Mouse (Mus musculus): ENCODE data around the gene Exosc9. TPM values are rescaled to one million over a fixed set of nuclear protein-coding genes. Genes with fewer than 3 reads are reported as not detected.

Gene Exosc9
- 30.0 and 36.6 TPM in 2 replicates for polyA plus RNA-seq (2015; fragmentation: Nextera tagmentation; extraction: Ambion mirVana)

DNA sequence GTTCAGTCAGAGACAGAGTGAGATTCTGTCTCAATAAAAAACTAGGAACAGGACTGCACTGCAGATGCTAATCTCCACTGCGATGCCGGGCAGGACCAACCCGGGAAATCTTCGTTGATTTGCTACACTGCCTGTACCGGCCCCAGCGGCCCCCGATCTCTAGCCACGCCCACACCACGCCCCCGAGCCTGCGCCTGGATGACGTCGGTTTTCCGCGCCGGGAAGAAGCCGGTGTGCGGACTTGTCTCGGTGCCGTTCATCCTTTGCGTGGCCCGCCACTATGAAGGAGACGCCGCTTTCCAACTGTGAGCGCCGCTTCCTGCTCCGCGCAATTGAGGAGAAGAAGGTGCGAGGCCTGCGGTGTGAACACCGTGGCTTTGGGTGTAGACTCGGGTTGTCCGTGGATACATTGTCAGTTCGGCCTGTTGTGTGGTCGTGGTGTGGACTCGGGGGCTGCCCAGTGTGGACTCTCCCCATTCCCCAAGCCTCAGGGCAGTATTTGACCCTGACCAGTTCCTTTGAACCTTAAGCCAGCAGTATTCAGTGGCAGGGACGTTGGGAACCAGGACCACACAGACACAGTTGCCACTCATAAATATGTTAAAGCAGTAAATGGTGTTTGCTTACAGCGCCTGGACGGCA, at the start of gene Exosc9:
Exosc9 (plus strand) TSS at position 201 of the 642 bp plus-strand sequence.
- H3K4me1 ChIP-seq (ENCODE audit: control insufficient read depth, low read depth, low read length), result peaks cover 10% of the 10 kb centered on the region
- peaks cover 18% of the 10 kb centered on the region for H3K36me3 ChIP-seq (ENCODE audit: control insufficient read depth, insufficient read depth)
- H3K9me3 ChIP-seq (replicated peaks; ENCODE audit: control insufficient read depth, low read length), result no peaks in the 10 kb centered on the region
- peak within 1 kb of the TSS; percentile 85 for H3K9ac ChIP-seq (ENCODE audit: low read depth, low read length)
- H3K4me2 ChIP-seq (ENCODE audit: low read depth, low read length), result peak within 1 kb of the TSS; percentile 91
- H3K4me3 ChIP-seq (ENCODE audit: low read depth, low read length), result peak within 1 kb of the TSS; percentile 93
- peak; percentile 97 for ATAC-seq (ENCODE audit: low read depth)
- H3K27ac ChIP-seq (ENCODE audit: low read length), result peak within 1 kb of the TSS; percentile 44; the same call in 1 of the 2 replicates
- WGBS (ENCODE audit: insufficient replicate concordance), result under 1% methylated on average over 39 of the region's 39 CpGs
- peaks cover 4% of the 10 kb centered on the region for H3K27me3 ChIP-seq (ENCODE audit: control insufficient read depth, insufficient read depth, low read depth, low read length)

DNA sequence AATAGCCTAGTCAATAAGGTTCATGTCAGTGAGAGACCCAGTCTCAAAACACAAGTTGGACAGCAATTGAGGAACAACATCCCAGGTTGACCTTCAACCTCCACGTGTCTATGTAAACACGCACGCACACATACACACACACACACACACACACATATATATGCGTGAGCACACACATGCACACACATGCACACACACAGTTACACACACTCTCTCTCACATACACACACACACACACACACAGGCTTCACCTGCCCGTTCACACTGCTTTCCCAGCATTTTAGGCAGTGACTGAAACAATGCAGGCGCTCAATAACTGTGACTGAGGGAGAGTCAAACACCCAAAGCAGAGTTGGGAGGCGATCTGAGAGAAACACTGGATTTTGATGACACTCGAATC, 47.1 kb upstream of the Exosc9 start:
- Histone ChIP-seq H3K36me3 (ENCODE audit: control insufficient read depth, insufficient read depth) (no peaks in the 10 kb centered on the region), H3K9ac (ENCODE audit: low read depth, low read length) (no peak overlapping the region), H3K9me3 (replicated peaks; ENCODE audit: control insufficient read depth, low read length) (no peaks in the 10 kb centered on the region), H3K27me3 (ENCODE audit: control insufficient read depth, insufficient read depth, low read depth, low read length) (no peaks in the 10 kb centered on the region), H3K27ac (ENCODE audit: low read length) (no peak overlapping the region), H3K4me3 (ENCODE audit: low read depth, low read length) (no peak overlapping the region), H3K4me1 (ENCODE audit: control insufficient read depth, low read depth, low read length) (no peaks in the 10 kb centered on the region), H3K4me2 (ENCODE audit: low read depth, low read length) (no peak overlapping the region)
- WGBS (ENCODE audit: insufficient replicate concordance), result 71% methylated on average over 8 of the region's 8 CpGs
- no peak for ATAC-seq (ENCODE audit: low read depth)

DNA sequence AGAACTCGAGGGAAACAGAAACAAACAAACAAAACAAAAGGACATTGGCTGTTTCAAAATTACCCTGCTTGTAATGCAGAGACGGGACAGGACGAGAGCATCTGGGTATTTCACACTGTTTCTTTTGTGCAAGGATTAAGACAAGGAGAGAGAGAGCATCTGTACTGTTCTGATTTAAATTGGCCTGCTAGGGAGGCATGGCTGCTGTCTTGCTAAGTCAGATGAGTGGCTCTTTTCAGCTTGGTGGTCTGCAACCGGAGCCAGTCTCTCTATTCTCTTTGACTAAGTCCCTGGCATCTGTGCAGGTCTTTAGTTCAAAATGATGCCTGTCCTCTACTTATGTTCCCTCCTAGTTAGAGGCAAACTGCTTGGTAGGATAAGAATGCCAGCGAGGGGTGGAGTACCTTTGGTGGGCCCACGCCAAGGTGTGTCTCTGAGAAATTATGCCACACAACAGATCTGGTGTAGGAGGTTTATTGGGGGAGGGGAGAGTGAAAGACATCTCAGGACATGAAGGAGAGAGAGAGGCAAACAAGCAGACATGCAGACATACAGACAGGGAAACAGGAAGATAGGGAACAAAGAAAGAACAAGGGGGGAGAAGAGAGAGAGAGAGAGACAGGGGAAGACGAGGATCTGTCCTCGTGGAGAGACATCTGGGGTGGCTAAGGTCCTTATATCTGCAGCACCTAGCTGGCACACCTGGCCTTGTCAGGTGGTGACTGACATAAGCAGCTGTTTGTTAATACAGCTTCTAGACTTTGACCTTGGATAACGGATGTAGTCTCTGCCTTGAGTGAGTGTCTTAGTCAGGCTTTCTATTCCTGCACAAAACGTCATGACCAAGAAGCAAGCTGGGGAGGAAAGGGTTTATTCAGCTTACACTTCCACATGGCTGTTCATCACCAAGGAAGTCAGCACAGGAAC, 46.3 kb upstream of the Exosc9 start:
- Histone ChIP-seq H3K36me3 (ENCODE audit: control insufficient read depth, insufficient read depth) (no peaks in the 10 kb centered on the region), H3K4me2 (ENCODE audit: low read depth, low read length) (no peak overlapping the region), H3K9me3 (replicated peaks; ENCODE audit: control insufficient read depth, low read length) (no peaks in the 10 kb centered on the region), H3K9ac (ENCODE audit: low read depth, low read length) (no peak overlapping the region), H3K27ac (ENCODE audit: low read length) (no peak overlapping the region), H3K4me1 (ENCODE audit: control insufficient read depth, low read depth, low read length) (no peaks in the 10 kb centered on the region), H3K27me3 (ENCODE audit: control insufficient read depth, insufficient read depth, low read depth, low read length) (no peaks in the 10 kb centered on the region), H3K4me3 (ENCODE audit: low read depth, low read length) (no peak overlapping the region)
- WGBS (ENCODE audit: insufficient replicate concordance), result 53% methylated on average over 10 of the region's 10 CpGs
- ATAC-seq (ENCODE audit: low read depth), result no peak

DNA sequence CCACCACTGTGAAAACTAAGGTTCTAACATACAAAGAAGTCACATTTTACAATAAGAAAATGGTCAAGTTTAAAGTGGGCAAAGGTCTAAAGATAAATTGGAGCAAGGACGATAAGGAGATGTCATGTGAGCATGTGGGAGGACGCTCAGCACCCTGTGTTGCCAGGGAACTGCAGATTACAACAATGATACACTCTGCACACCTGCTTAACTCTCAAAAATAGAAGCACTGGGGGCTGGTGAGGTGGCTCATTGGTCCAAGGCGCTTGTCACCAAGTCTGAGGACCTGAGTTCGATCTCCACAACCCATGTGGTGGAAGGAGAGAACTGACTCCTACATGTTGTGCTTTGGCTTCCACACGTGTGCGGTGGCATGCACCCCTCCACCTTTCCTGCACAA, 40.9 kb upstream of the Exosc9 start:
- Histone ChIP-seq H3K9me3 (replicated peaks; ENCODE audit: control insufficient read depth, low read length) (no peaks in the 10 kb centered on the region), H3K36me3 (ENCODE audit: control insufficient read depth, insufficient read depth) (no peaks in the 10 kb centered on the region), H3K4me1 (ENCODE audit: control insufficient read depth, low read depth, low read length) (no peaks in the 10 kb centered on the region), H3K27me3 (ENCODE audit: control insufficient read depth, insufficient read depth, low read depth, low read length) (no peaks in the 10 kb centered on the region), H3K4me2 (ENCODE audit: low read depth, low read length) (no peak overlapping the region), H3K9ac (ENCODE audit: low read depth, low read length) (no peak overlapping the region), H3K27ac (ENCODE audit: low read length) (no peak overlapping the region), H3K4me3 (ENCODE audit: low read depth, low read length) (no peak overlapping the region)
- no peak for ATAC-seq (ENCODE audit: low read depth)
- 68% methylated on average over 6 of the region's 6 CpGs for WGBS (ENCODE audit: insufficient replicate concordance)

DNA sequence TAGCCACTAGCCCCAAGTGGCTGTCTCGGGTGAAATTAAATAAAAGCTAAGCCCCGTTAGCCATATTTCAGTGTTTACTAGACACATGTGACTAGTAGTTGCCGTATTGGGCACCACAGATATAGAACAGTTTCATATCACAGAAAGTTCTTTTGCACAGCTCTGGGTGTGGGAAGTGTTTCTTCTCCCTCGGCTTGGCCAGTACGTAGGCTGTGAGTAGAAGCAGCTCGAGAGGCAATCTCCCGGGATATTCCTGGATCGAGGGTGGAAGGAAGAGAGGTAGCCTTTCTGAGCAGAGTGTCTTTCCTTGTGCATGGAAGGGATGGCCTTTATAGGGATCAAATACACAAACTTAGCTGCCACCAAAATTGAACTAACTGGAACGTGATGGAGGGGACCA, 36.2 kb upstream of the Exosc9 start:
- Histone ChIP-seq H3K36me3 (ENCODE audit: control insufficient read depth, insufficient read depth) (no peaks in the 10 kb centered on the region), H3K27me3 (ENCODE audit: control insufficient read depth, insufficient read depth, low read depth, low read length) (peaks cover 12% of the 10 kb centered on the region), H3K9me3 (replicated peaks; ENCODE audit: control insufficient read depth, low read length) (no peaks in the 10 kb centered on the region), H3K9ac (ENCODE audit: low read depth, low read length) (no peak overlapping the region), H3K4me3 (ENCODE audit: low read depth, low read length) (no peak overlapping the region), H3K4me1 (ENCODE audit: control insufficient read depth, low read depth, low read length) (no peaks in the 10 kb centered on the region), H3K4me2 (ENCODE audit: low read depth, low read length) (no peak overlapping the region), H3K27ac (ENCODE audit: low read length) (no peak overlapping the region)
- no peak for ATAC-seq (ENCODE audit: low read depth)
- WGBS (ENCODE audit: insufficient replicate concordance), result 65% methylated on average over 9 of the region's 9 CpGs

DNA sequence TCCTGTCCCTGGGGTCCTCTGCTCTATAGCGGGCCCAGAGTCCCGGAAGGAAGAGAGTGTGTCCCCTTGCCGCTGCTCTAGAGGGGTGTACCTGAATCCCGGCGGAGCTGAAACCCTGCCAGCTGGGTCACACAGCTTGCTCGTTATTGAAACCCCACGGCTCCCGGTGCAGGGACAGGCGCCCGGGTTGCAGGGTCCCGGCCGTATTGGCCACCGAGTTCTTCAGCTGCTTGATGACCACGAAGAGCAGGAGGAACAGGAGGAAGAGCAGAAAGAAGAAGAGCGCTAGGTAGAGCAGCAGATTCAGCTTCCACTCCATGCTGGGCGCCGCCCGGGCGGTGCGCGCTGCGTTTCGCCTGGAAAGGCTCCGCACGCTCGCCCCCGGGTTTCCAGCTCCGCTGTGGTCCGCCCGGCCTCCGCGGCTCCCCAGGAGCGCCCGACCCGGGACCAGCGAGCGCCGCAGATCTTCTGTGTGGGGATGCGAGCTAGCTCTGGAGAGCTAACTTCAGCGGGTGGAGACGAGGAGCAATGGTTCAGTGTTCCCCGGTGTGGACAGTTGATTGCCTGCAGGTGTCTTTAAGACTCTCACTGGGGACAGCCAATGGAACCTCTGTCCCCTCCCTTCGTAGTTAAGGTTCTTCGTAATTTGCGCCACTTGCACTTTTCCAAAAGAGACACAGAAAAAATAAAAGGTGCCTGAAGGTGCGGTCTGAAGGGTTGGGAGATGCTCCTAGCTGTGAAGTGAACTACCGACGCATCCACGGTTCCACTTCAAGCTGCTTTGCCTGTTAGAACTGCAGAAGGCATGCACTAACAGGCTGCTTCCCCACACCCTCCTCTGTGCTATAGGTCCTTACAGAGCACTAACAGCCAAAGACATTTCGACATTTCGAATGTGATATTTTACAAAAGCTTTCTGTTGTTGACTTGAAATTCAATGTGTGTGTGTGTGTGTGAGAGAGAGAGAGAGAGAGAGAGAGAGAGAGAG, 31.0 kb upstream of the Exosc9 start, which contains the start of gene Gm11549:
Gm11549 (minus strand) TSS at position 741 of the 988 bp plus-strand sequence.
- Histone ChIP-seq H3K27me3 (ENCODE audit: control insufficient read depth, insufficient read depth, low read depth, low read length) (peaks cover 27% of the 10 kb centered on the region), H3K4me2 (ENCODE audit: low read depth, low read length) (peak within 1 kb of the TSS; percentile 57), H3K36me3 (ENCODE audit: control insufficient read depth, insufficient read depth) (no peaks in the 10 kb centered on the region), H3K4me3 (ENCODE audit: low read depth, low read length) (peak within 1 kb of the TSS; percentile 46), H3K27ac (ENCODE audit: low read length) (no peak within 1 kb of the TSS), H3K9ac (ENCODE audit: low read depth, low read length) (no peak within 1 kb of the TSS), H3K4me1 (ENCODE audit: control insufficient read depth, low read depth, low read length) (no peaks in the 10 kb centered on the region), H3K9me3 (replicated peaks; ENCODE audit: control insufficient read depth, low read length) (no peaks in the 10 kb centered on the region)
- no peak for ATAC-seq (ENCODE audit: low read depth)
- 1% methylated on average over 51 of the region's 51 CpGs for WGBS (ENCODE audit: insufficient replicate concordance)

DNA sequence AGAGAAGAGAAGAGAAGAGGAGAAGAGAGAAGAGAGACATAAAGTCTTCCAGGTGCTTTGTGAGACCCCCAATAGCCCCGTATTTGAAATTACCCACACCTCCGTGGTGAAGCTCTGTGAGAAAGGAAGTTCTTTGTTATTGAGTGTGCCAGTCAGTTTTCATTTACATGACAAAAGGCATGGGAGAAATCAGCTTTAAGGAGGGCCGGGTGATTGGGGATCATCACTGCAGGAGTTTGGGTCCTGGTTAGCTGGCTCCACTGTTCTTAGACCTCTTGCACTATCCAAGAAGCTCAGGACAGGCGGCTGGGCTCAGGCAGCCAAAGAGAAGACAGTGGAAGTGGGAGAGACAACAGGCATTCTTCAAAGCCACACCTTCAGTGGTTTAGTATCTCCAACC, 30.3 kb upstream of the Exosc9 start:
- Histone ChIP-seq H3K36me3 (ENCODE audit: control insufficient read depth, insufficient read depth) (no peaks in the 10 kb centered on the region), H3K9ac (ENCODE audit: low read depth, low read length) (no peak overlapping the region), H3K4me2 (ENCODE audit: low read depth, low read length) (no peak overlapping the region), H3K4me1 (ENCODE audit: control insufficient read depth, low read depth, low read length) (no peaks in the 10 kb centered on the region), H3K27me3 (ENCODE audit: control insufficient read depth, insufficient read depth, low read depth, low read length) (peaks cover 27% of the 10 kb centered on the region), H3K4me3 (ENCODE audit: low read depth, low read length) (no peak overlapping the region), H3K9me3 (replicated peaks; ENCODE audit: control insufficient read depth, low read length) (no peaks in the 10 kb centered on the region), H3K27ac (ENCODE audit: low read length) (no peak overlapping the region)
- 16% methylated on average over 4 of the region's 4 CpGs for WGBS (ENCODE audit: insufficient replicate concordance)
- ATAC-seq (ENCODE audit: low read depth), result no peak

DNA sequence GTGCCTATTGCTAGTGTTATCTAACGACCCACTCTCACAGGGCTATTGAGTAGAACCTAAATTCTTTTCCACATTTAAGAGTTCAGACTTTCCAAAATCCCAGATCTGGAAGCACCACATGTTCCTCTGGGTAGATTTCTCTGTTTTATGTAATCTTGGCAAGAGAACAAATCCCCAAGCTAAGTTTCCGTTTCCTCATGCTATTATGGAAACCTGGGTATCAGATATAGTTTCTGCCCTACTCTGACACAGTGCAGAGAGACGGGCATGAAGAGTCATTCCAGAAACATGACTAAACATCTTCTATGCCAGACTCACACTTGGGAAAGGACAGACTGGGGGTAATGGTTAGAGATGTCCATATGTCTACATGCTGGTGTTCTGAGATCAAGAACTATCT, 27.9 kb upstream of the Exosc9 start:
- Histone ChIP-seq H3K27ac (ENCODE audit: low read length) (no peak overlapping the region), H3K9ac (ENCODE audit: low read depth, low read length) (no peak overlapping the region), H3K4me2 (ENCODE audit: low read depth, low read length) (no peak overlapping the region), H3K4me3 (ENCODE audit: low read depth, low read length) (no peak overlapping the region), H3K9me3 (replicated peaks; ENCODE audit: control insufficient read depth, low read length) (no peaks in the 10 kb centered on the region), H3K36me3 (ENCODE audit: control insufficient read depth, insufficient read depth) (no peaks in the 10 kb centered on the region), H3K27me3 (ENCODE audit: control insufficient read depth, insufficient read depth, low read depth, low read length) (peaks cover 27% of the 10 kb centered on the region), H3K4me1 (ENCODE audit: control insufficient read depth, low read depth, low read length) (no peaks in the 10 kb centered on the region)
- WGBS (ENCODE audit: insufficient replicate concordance), result 52% methylated on average over 3 of the region's 3 CpGs
- ATAC-seq (ENCODE audit: low read depth), result no peak

Data from liver, embryonic 16.5 days (tissue).